Mouse (Mus musculus) small intestine, adult 2 months (tissue): ENCODE data around the gene Fam104a.
"Not testable (repeated sequence)": the region's sequence is repeated elsewhere in the genome, so short reads cannot be mapped to it uniquely, and the experiment has no call there.

Experiments used
- CTCF ChIP-seq: fragments of 200-500 bp; IDR thresholded peaks from 2 replicates; pipeline ENCODE4 v1.5.1; 2012; ENCODE audit warnings: low read depth, mild to moderate bottlenecking, control low read depth, inconsistent platforms, low read length, moderate library complexity, mixed read lengths; ENCODE audit not compliant: insufficient replicate concordance, insufficient read length; ENCODE audit errors: extremely low read depth
- POLR2A ChIP-seq: fragments of 200-500 bp; IDR thresholded peaks from 2 replicates; pipeline ENCODE4 v1.6.1; 2012; ENCODE audit warnings: low read depth, mild to moderate bottlenecking, control low read depth, inconsistent platforms, low read length, moderate library complexity

GRCm38 (mm10) chr11:113660213-113660612 is 23.7 kb downstream of the Fam104a start:
- not testable (repeated sequence) for TF ChIP-seq CTCF, POLR2A
